Mouse (Mus musculus) liver, adult 2 months (tissue): Measurements from ENCODE around the gene Gnb2.

ENCODE experiments used
- CTCF ChIP-seq: fragments of 200-500 bp; IDR thresholded peaks from 2 replicates; pipeline ENCODE4 v1.5.1; 2011; ENCODE audit warnings: low read depth, low read length, control low read depth
- POLR2A ChIP-seq: fragments of 200-500 bp; IDR thresholded peaks from 2 replicates; pipeline ENCODE4 v1.6.1; 2011; ENCODE audit warnings: low read length, control low read depth; ENCODE audit not compliant: insufficient read depth; ENCODE audit errors: extremely low read depth

DNA sequence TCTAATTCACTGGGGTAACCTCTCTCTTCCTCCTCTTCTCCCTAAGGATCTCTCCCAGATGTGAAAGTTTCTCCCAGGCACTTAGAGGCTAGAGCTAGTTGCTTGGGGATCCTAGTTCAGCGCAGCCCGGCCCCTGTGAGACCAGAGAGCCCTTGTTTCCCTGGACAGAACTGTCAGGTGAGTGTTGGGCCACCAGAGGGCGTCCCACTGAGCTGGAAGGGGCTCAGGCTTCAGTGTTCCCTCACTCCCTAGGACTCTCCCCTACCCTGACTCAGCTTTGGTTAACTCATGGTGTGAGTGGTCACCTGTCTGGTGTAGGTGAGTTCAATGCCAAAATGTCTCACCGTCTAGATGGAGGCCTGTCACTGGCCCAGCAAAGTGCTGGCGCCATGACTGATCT, 14.9 kb downstream of the Gnb2 start, which contains the start of gene Gigyf1:
- peak; percentile 77 for TF ChIP-seq CTCF
- TF ChIP-seq POLR2A, result no peak
